Comparison of ENCODE assay signal across 22 mouse cellular contexts in genomic region chr2:33399091-33399490, GRCm38 (mm10). TPM values are rescaled to one million over a fixed set of nuclear protein-coding genes. Genes with fewer than 3 reads are reported as not detected.
A peak's percentile ranks its signal among the peaks of the same experiment; 100 is the strongest.
DNase-seq lines count a peak whose midpoint lies in the region; ATAC-seq and TF ChIP-seq lines count a peak whose summit lies in the region.
"Had no signal": no experiment of that assay in that cellular context is flagged by ENCODE, and none has a peak within 500 bp of the region (broad histone marks: within the 10 kb centered on the region; RNA-seq: fewer than 3 reads in every experiment).

No protein-coding gene starts in this region.

- no peaks in the 10 kb centered on the region for H3K27me3 ChIP-seq in lung, postnatal 0 days (replicated peaks; ENCODE audit: insufficient read depth, low read length)
- H3K27me3 ChIP-seq: embryonic facial prominence, embryonic 13.5 days; forebrain, embryonic 13.5 days; heart, embryonic 13.5 days; hindbrain, embryonic 12.5 days; Patski had no signal

- H3K9ac ChIP-seq in lung, postnatal 0 days (replicated peaks; ENCODE audit: low read depth): no peak overlapping the region
- H3K9ac ChIP-seq: embryonic facial prominence, embryonic 13.5 days; forebrain, embryonic 13.5 days; forebrain, postnatal 0 days; heart, embryonic 13.5 days; hindbrain, embryonic 12.5 days had no signal

- 51% methylated on average over 7 of the region's 7 CpGs for WGBS in lung, postnatal 0 days

- no peaks in the 10 kb centered on the region for H3K36me3 ChIP-seq in lung, postnatal 0 days (ENCODE audit: insufficient read depth, low read length)
- H3K36me3 ChIP-seq: embryonic facial prominence, embryonic 13.5 days; heart, embryonic 13.5 days; hindbrain, embryonic 12.5 days had no signal

- no peak for TF ChIP-seq EP300 in lung, postnatal 0 days (IDR thresholded peaks at IDR 0.05)

- no peak overlapping the region for H3K27ac ChIP-seq in gastrocnemius, adult 2 months
- H3K27ac ChIP-seq in lung, postnatal 0 days (ENCODE audit: low read length): no peak overlapping the region
- H3K27ac ChIP-seq: embryonic facial prominence, embryonic 13.5 days; forebrain, embryonic 13.5 days; heart, embryonic 13.5 days; hindbrain, embryonic 12.5 days had no signal

- intact Hi-C loops in gastrocnemius, adult 2 months (cut with DNase I): no loop called here
- intact Hi-C loops in gastrocnemius, postnatal 14 days (cut with DNase I; ENCODE audit: low total_unique reads): no loop called here

- peak; percentile 18 for DNase-seq in adrenal gland, postnatal 14 days
- DNase-seq in adrenal gland, adult (ENCODE audit: inconsistent age in 2 of 2, low spot score in 1 of 2): no peak
- peak; percentile 36 for DNase-seq in gastrocnemius, adult 2 months
- DNase-seq in gastrocnemius, postnatal 14 days: no peak
- DNase-seq in lung, postnatal 0 days (ENCODE audit: low spot score): peak; percentile 47
- no peak for DNase-seq in lung, postnatal 10 days
- DNase-seq in testis, postnatal 10 days (ENCODE audit: low spot score): no peak
- DNase-seq: cerebellum, adult 18-20 months; cerebellum, adult 9-11 months; cerebellum, postnatal 36 days; forebrain, postnatal 0 days; gastrocnemius, postnatal 10 days; heart, postnatal 36 days had no signal

- no peaks in the 10 kb centered on the region for H3K9me3 ChIP-seq in lung, postnatal 0 days (ENCODE audit: low read length)
- H3K9me3 ChIP-seq: embryonic facial prominence, embryonic 13.5 days; forebrain, embryonic 13.5 days; heart, embryonic 13.5 days; hindbrain, embryonic 12.5 days had no signal

- H3K4me2 ChIP-seq in lung, postnatal 0 days (replicated peaks; ENCODE audit: low read depth, low read length): no peak overlapping the region
- H3K4me2 ChIP-seq: embryonic facial prominence, embryonic 13.5 days; forebrain, embryonic 13.5 days; heart, embryonic 13.5 days; hindbrain, embryonic 12.5 days had no signal

- ATAC-seq in lung, postnatal 0 days: peak; percentile 37
- ATAC-seq: activated CD4-positive, CD25-positive, alpha-beta regulatory T cell, adult 4 months; forebrain, embryonic 13.5 days; forebrain, postnatal 0 days; hindbrain, embryonic 16.5 days; inflammation-experienced regulatory T-cells, adult 6 months; intestine, postnatal 0 days; Patski had no signal

- TF ChIP-seq CTCF in gastrocnemius, adult 2 months (IDR thresholded peaks at IDR 0.05): no peak
- no peak for TF ChIP-seq CTCF in lung, postnatal 0 days (IDR thresholded peaks at IDR 0.05)

- no peak overlapping the region for H3K4me3 ChIP-seq in gastrocnemius, adult 2 months
- H3K4me3 ChIP-seq in lung, postnatal 0 days (ENCODE audit: low read depth, low read length): no peak overlapping the region
- H3K4me3 ChIP-seq: embryonic facial prominence, embryonic 13.5 days; forebrain, embryonic 13.5 days; heart, embryonic 13.5 days; hindbrain, embryonic 12.5 days had no signal

- no peaks in the 10 kb centered on the region for H3K4me1 ChIP-seq in lung, postnatal 0 days (ENCODE audit: insufficient read depth, low read depth, low read length)
- H3K4me1 ChIP-seq: embryonic facial prominence, embryonic 13.5 days had no signal

RNA-seq across cellular contexts. Expression of gene Ralgps1, which starts 27.8 kb away (rescaled TPM):
- 3.7 and 5.2 TPM in 2 replicates for total RNA-seq in adrenal gland, postnatal 14 days (2021)
- 1 to 10 TPM; 2.5 to 3.1 TPM for total RNA-seq in gastrocnemius, adult 2 months (2021)
- total RNA-seq in gastrocnemius, postnatal 14 days (2021): 1 to 10 TPM; 2.7 to 3.3 TPM
- 1.8 and 2.2 TPM in 2 replicates for polyA plus RNA-seq in lung, postnatal 0 days (2015; fragmentation: Nextera tagmentation; extraction: Ambion mirVana)

RNA-seq across cellular contexts. Expression of gene Zbtb34, which starts 32.0 kb away (rescaled TPM):
- 12.7 and 15.1 TPM in 2 replicates for total RNA-seq in adrenal gland, postnatal 14 days (2021)
- 1 to 10 TPM; 3.0 to 3.4 TPM for total RNA-seq in gastrocnemius, adult 2 months (2021)
- total RNA-seq in gastrocnemius, postnatal 14 days (2021): 1 to 10 TPM; 6.4 to 8.5 TPM
- 4.5 and 4.9 TPM in 2 replicates for polyA plus RNA-seq in lung, postnatal 0 days (2015; fragmentation: Nextera tagmentation; extraction: Ambion mirVana)

Comparison
In these comparisons a context has a peak if more than half of its experiments do, and no peak if none do; other contexts are left out.
1. DNase-seq: peak in adrenal gland, postnatal 14 days (single experiment), gastrocnemius, adult 2 months (single experiment) and lung, postnatal 0 days (single experiment); none in adrenal gland, adult (0 of 2), gastrocnemius, postnatal 14 days (single experiment), lung, postnatal 10 days (single experiment) and testis, postnatal 10 days (single experiment).